Mouse (Mus musculus) CD8-positive naive resting alpha-beta T cell, adult 2 months (primary cell): Measurements from ENCODE around the gene Fbxo27.
"Not testable (repeated sequence)": the region's sequence is repeated elsewhere in the genome, so short reads cannot be mapped to it uniquely, and the experiment has no call there.

Experiments used
- DNase-seq, 2 experiments: peaks; one replicate each; pipeline ENCODE4 v3.0.0; 2022; ENCODE audit warnings: low read depth in 2 of 2, low spot score in 2 of 2

Fbxo27 gene

GRCm38 (mm10) chr7:28701306-28701705 is 8.7 kb downstream of the Fbxo27 start:
- not testable (repeated sequence) for DNase-seq

- DNase-seq: no peak
Observed at GRCm38 (mm10) chr7:28702601-28703143, 10.0 kb downstream of the Fbxo27 start.

DNA sequence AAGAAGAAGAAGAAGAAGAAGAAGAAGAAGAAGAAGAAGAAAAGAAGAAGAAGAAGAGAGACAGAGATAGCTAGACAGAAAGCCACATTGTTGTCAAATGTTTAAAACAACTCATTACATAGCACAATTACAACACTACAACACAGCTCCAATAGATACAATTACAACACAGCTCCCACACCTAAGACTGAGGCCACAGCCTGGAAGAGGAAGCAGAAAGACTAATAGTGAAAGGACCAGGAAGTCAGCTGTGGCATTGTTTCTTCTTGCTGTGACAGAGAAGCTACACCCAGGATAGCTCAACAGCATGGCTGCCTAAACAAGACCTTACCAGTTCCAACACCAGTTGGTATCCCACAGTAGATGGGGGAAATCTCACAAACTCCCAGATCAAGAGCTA is 16.8 kb downstream of the Fbxo27 start:
- no peak for DNase-seq

GRCm38 (mm10) chr7:28710962-28711361 is 18.3 kb downstream of the Fbxo27 start:
- DNase-seq: peak in 1 of 2 experiments; percentile 34

DNA sequence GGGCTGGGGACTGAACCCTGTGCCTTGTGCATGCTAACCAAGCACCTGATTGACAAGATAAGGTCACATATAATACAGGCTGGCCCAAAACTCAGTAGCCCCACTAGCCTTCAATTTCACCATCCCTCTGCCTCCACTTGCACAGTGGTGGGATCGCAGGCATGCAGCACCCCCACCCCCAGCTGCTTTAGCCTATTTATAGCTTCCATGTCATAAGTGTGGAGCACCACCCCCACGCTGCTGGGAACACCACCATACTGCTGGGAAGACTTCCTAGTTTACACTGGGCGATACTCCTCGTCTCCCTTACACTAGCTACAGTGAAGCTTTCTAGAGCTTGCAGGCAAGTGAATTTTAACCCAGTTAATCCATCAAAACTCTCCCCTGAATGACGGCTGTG is 22.0 kb downstream of the Fbxo27 start:
- no peak for DNase-seq

GRCm38 (mm10) chr7:28715598-28715997 is 22.9 kb downstream of the Fbxo27 start:
- DNase-seq: peak in 1 of 2 experiments; percentile 30

GRCm38 (mm10) chr7:28716590-28717281 is 24.1 kb downstream of the Fbxo27 start, which contains the start of gene Fbxo17:
Fbxo17 (plus strand) TSS chr7:28716804.
- DNase-seq: peak in 1 of 2 experiments; percentile 33

- DNase-seq: no peak
Observed at GRCm38 (mm10) chr7:28717726-28718125, 25.1 kb downstream of the Fbxo27 start.

GRCm38 (mm10) chr7:28719159-28719558 is 26.5 kb downstream of the Fbxo27 start:
- no peak for DNase-seq

DNA sequence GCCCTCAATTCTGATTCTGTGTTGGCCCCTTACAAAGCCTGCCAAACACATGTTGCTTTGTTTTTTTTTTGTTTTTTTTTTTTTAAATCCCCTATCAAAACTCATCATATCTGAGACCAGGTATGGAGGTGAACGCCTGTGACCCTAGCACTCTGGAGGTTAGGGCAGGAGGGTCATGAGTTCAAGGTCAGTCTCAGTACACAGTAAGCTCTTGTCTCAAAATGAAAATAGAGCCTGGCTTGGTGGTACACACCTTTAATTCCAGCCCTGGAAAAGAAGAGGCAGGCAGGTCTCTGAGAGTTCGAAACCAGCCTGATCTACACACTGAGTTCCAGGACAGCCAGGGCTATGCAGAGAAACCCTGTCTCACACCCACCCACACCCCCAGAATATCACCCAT is 27.0 kb downstream of the Fbxo27 start:
- DNase-seq: no peak

GRCm38 (mm10) chr7:28720753-28721537 is 28.3 kb downstream of the Fbxo27 start:
- no peak for DNase-seq

GRCm38 (mm10) chr7:28722079-28722478 is 29.4 kb downstream of the Fbxo27 start:
- no peak for DNase-seq

- no peak for DNase-seq
Observed at GRCm38 (mm10) chr7:28724613-28725012, 32.0 kb downstream of the Fbxo27 start.

GRCm38 (mm10) chr7:28726600-28726999 is 34.0 kb downstream of the Fbxo27 start:
- peak; percentile 75 to 79 for DNase-seq

DNA sequence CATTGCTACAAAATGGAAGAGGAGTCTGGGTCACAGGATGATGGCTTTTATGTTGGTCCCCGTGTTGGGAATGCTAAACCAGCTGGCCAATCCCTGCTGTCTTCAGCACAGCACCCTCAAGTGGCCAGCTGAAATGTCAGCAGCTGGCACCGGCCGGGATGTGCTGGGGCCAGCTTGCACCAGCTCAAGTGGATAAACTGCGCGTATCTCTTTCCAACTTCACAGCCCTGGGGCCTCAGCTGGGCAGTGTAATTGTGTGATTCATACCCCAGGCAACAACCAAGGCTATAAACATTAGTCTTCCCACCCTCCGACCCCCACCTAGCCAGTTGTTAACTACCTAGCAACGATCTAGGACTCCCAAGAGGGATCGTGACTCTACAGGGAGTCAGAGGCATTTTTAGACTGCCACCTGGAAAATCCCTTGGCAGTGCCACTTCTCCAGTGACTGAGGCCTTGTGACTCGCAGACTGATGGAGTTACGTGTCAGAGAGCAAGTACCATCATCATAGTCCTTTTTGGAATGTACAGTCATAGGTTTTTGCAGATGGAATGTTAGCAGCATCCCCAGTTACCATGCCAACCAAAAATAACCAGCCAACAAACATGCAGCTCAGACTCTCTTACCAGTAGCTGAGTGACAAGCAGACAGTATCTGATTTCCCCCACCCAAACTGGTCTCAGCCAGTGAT is 35.1 kb downstream of the Fbxo27 start:
- DNase-seq: no peak

DNA sequence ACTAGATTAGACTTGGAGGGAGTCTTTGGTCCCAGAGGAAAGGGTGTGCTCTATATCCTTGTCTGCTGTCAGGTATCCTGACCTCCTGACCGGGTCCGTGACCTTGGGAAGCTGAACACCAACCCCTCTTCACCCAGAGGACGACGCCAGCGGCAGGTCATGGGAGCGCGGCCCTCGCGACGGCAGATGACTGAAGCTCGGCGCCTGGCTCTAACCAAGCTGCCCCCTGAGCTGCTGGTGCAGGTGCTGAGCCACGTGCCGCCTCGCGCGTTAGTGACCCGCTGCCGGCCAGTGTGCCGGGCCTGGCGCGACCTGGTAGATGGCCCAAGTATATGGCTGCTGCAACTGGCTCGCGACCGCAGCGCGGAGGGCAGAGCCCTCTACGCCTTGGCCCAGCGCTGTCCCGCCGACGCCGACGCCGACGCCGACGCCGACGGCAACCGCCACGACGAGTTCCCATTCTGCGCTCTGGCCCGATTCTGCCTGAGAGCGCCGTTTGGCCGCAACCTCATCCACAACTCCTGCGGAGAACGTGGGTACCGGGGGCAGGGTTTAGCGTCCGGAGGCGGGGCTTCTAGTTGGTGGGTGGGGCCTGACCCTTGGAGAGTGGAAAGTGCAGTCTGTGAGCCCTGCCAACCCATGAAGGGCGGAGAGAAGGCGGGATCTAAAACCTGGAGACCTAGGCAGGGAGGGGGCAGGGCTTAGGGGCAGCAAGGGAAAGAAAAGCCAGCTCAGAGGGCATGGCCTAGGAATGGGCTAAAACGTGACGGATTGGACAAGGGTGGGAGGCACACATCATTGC is 39.9 kb downstream of the Fbxo27 start:
- peak; percentile 25 to 55 for DNase-seq

DNA sequence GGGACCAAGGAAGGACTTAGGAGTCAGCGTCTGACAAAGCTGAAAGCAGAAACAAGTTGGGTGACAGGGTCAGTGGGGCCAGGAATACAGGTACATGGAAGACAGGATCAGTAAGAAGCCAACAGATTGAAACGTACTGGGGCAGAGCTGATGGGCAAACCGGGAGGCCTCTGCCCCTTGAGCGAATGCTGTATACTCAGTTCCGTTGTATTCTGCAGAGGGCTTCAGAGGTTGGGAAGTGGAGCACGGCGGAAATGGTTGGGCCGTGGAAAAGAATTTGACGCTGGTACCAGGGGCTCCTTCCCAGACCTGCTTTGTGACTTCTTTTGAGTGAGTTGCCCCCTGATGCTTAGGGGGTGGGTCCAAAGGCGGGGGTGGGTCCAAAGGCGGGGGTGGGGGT is 40.6 kb downstream of the Fbxo27 start:
- DNase-seq: no peak

DNA sequence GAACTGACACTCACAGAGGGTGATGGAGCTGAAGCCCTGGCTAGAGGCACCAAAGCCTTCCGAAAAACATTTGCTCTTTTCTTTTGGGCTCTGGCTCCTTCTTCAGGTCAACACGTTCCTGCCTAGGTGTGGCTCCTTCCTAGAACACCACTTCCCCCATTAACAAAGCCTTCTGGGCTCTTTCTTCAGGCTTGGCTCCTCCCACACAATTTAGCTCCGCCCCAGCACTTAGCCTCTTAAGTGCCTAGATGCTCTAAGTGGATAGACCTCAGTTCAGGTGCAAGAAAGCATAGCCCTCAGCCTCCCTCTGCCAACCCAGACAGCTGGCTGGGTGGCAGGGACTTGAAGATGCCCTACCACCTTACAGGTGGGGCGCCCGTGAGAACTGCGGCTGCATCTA is 43.1 kb downstream of the Fbxo27 start:
- DNase-seq: no peak

GRCm38 (mm10) chr7:28739829-28740228 is 47.2 kb downstream of the Fbxo27 start:
- no peak for DNase-seq

DNA sequence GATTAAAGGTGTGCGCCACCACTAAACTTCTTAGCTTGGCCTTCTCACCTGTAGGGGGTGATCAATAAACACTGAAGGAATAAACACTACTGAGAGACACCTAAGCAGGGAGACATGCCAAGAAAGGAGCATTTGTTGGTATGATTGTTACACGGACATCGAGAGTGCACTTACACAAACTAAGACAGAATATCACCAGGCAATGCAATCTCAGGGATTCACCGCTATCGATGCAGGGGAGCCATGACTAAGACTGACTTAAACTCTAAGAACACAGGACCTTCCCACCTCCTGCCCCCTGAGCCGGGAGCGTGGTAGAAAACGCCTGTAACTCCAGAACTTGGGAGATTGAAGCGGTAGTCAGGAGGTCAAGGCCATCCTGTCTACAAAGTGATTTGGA is 48.3 kb downstream of the Fbxo27 start:
- no peak for DNase-seq

DNA sequence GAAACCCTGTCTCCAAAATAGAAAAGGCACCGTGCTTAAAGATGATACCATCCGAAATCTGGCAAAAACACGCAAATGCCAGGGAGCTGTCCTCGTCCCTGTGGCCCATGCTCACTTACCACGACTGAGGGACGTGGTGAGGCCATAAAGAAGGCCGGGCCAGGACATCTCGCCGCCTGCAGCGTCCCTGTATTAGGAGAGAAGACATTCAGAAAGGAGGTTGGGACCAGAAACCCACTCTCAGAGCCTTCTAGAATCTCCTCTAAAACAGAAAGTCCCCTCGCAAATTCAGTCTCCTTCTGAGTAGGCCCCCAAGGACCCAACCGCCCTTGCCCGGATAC is 48.7 kb downstream of the Fbxo27 start:
- no peak for DNase-seq
